Mouse (Mus musculus): ENCODE results near the gene Gm28051.
A peak's percentile ranks its signal among the peaks of the same experiment; 100 is the strongest.

The Gm28051 gene

DNA sequence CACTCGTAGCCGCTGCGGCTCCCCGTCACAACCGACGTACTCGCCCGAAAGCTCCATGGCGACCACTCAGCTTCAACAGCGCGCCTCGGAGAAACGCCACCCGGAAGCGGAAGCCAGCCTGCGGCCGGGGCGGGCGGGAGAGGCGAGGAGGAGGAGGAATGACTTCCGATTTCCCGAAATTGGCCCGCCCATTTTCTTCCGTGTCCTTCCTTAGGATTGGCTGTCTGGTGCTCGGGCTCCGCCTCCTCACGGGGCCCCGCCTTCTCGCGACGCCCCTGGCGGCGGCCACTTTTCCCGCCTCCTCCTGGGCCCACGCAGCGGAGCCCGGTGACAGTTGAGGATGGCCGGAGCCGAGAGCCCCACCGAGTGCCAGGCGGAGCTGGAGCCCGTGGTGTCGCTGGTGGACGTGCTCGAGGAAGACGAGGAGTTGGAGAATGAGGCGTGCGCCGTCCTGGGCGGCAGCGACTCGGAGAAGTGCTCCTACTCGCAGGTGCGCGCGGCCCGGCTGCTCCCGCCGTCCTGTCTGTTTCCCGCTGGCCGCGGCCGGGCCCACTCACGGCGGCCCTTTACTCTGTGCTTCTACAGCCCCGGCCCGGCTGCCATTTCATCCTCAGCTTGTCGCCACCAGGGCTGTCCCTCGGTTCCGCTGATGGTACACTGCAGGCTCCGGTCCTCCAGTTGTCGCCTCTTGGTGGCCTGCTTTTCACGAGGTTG, at the start of gene Gm28051, which contains the start of the genes Gon7 and Ubr7:
Gene Gm28051 (minus strand): TSS at position 77 of the 714 bp plus-strand sequence.
Gene Gon7 (minus strand): TSS at position 115 of the 714 bp plus-strand sequence.
Gene Ubr7 (plus strand): TSS at position 279 of the 714 bp plus-strand sequence.
- DNase-seq = peak; percentile 97

GRCm38 (mm10) chr12:102799528-102799927, 42.0 kb upstream of the Gm28051 start:
- no peak for DNase-seq

DNA sequence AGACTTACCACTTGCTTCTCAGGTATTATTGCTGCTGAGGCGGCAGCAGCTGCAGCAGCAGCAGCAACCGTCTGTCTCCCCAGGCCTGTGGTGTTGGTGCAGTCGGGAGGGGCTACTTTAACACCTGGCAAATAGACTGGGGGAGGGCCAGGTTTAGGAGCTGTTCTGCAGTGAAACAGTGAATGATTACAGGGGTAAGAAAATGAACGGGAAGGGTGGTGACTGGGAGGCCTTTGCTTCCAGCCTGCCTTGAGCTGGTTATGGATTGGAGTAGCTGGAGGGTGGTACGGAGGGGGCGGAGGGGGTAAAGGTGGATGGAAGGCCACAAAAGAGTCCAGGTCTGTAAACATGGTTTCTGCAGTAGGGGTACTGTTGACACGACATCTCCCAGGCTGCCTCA, 30.4 kb upstream of the Gm28051 start:
- DNase-seq = no peak

DNA sequence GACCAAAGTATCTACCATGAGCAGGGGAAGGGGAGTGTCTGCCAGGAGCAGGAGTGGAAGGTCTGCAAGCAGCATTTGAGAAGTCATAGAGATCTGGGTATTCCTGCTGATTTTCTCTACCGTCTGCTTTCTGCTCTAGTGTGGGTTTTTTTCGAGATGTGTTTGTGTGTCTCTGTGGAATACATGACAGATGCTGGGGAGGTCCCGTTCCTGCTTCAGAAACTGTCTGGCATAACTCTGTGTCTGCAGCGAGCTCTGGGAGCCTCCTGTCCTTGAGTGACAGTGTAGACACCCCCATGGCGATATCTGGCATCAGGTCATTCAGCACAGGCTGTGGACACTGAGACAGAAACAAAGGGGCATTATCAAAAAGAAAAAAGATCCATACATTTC, 28.0 kb upstream of the Gm28051 start:
- DNase-seq = no peak

- no peak for DNase-seq
Measured at GRCm38 (mm10) chr12:102784899-102785592, 27.5 kb upstream of the Gm28051 start.

DNA sequence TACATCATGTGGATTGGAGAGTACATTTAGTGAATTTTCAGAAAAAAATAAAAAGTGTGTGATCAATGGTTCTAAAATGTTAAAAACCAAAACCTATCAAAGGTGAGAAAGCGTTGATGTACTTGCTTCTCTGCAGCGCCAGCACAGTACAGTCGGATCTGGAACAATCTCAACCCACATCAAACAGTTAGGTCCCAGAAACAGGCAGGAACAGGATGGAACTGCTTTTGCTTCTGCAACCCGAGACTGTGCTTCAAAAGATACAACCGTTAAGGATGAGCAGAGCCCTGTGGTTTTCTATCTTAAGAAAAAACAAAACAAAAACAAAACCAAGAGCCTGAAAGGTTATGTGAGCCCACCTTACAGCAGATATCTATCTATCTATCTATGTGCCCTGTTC, 25.3 kb upstream of the Gm28051 start:
- DNase-seq = no peak

GRCm38 (mm10) chr12:102779452-102779851, 21.9 kb upstream of the Gm28051 start:
- peak in 1 of 2 experiments; percentile 15 for DNase-seq

DNA sequence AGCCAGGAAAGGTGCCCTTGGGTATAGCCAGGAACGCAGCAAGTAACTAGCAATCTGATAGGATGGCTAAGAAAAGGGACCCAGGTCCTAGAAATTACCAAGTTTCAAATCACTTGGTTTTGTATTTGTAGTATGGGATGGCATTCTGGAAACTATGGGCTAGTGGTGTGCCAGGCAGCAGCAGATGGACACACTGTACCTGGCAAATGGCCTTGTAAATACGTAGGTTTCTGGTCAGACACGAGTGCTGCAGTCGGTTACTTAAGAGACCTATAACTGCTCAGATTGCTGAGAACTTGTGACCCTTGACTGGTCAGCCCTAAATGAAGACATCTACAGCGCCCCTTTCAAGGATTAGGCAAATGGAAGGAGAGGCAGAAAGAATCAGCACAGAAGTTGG, 20.6 kb upstream of the Gm28051 start:
- DNase-seq = no peak

DNA sequence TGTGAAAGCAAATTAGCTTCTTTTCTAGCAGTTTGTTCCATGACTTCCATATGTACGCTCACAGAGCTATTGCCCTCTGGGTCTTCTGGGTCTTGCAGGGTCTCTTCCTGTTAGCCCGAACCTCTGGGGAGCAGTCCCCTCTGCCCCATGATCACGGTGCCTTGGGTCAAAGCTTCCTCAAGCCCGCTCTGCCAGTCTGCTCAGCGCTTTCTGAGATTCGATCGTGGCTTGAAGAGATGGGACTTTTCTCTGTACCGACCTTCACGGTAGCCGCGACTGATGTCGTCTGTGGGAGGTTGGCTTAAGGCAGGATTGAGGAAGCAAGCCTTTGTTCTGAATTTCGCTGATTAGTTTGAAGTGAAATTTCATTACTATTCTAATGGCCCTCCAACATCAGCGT, 18.5 kb upstream of the Gm28051 start:
- DNase-seq = no peak

DNA sequence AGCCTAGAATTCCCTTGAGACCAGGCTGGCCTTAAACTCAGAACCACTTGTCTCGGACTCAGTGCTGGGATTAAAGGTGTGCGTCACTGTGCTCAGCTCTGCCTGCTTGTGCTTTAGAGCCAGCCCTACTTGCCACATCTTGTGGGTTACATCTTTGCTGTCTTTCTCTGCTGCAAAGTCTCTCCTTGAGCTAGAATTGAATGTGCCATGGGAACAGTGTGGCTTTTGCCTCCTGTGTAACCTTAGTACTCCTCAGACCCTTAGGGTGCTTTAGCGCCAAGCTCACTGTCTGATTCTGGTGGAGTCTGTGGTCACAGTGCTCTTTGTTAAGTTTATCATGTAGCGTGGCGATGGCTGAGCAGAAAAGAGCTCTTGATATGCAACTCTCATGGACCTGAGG, 15.1 kb upstream of the Gm28051 start:
- no peak for DNase-seq

DNA sequence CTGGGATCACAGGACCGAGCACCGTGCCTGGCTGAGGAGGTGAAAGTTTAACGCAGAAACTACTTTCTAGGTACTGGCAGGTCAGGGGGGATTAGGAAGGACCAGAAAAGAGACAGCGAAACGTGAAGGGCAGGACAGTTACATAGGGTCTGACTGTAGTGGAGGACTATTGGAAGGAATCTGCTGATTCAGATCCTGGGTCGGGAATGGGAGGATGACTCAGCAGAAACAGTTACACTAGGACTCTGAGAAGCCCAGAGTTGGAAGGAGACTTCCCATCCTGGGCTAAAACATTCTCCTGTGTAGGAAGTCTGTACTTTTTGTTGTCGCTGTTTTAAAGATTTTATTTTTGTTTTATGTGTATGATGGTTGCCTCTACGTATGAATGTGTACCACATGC, 14.0 kb upstream of the Gm28051 start:
- no peak for DNase-seq

DNA sequence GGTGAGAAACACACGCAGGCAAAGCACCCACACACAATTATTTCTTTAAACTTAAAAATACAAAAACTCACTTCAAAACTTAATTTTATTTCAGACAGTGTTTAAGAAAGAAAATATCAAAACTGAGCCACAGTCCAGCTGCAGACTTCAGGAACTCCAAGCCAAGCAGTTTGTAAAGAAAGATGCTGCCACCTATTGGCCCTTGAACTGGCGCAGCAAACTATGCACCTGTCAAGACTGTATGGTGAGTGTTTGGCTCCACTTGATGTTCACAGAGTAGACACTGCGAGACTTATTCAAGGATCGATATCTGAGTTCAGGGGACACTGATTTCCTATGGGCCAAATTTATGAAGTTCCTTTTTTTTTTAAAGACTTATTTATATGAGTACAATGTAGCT, 11.4 kb upstream of the Gm28051 start:
- DNase-seq = peak in 1 of 2 experiments; percentile 28

DNA sequence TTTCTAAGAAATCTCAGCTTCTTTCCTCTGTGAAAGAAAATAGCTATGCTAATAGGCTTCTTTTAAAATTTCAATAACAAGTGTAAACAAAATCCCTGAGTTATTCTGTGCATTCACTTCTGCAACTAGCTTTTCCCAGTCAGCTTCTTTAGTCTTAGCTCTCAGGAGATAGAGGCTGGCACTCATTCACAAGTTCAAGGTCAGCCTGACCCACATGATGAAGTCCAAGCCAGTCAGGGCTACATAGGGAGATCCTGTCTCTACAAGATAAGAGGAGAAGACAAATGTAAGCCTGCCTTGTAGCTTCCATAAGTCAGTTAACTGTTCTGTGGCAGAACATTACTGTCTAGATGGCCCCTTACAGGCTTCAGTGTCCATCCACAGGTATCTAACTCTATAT, 6.1 kb upstream of the Gm28051 start:
- DNase-seq = no peak

DNA sequence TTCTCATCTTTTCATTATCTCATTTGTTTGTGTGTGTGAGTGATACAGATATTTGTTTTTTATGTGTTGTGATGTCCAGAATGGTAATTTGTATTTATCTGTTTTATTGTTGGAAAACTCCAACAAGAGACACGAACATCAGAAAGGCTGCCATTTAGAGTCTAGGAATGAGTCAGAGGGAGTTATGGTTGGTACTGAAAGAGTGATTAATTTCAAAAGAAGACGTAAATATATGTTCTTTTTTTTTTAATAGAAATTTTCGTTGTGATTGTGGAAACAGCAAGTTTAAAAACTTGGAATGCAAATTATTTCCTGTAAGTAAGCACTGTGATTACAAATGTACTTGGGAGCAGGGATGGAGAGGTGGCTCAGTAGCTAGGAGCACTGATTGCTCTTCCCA, 4.1 kb upstream of the Gm28051 start:
- DNase-seq = no peak

- DNase-seq = no peak
Measured at GRCm38 (mm10) chr12:102758936-102759335, 1.4 kb upstream of the Gm28051 start.

DNA sequence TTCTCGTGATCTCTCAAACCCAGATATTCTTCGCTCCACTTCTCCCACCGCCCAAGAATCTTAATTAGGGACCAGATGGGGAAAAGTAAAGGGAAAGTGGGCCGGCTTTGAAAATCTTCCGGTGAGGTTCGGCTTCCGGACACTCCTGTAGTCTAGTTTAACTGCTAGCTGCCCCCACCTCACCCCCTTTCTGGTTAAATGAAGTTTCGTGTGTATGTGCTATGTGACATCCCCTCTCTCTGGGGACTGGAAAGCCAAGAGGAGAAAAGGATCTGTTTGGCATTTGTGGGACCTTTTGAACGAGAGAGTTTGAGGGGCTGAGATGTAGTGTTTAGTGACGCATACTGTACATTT, 815 bp upstream of the Gm28051 start, which contains the start of gene Gm20604:
Gene Gm20604 (minus strand): TSS at position 270 of the 354 bp plus-strand sequence.
- no peak for DNase-seq

DNA sequence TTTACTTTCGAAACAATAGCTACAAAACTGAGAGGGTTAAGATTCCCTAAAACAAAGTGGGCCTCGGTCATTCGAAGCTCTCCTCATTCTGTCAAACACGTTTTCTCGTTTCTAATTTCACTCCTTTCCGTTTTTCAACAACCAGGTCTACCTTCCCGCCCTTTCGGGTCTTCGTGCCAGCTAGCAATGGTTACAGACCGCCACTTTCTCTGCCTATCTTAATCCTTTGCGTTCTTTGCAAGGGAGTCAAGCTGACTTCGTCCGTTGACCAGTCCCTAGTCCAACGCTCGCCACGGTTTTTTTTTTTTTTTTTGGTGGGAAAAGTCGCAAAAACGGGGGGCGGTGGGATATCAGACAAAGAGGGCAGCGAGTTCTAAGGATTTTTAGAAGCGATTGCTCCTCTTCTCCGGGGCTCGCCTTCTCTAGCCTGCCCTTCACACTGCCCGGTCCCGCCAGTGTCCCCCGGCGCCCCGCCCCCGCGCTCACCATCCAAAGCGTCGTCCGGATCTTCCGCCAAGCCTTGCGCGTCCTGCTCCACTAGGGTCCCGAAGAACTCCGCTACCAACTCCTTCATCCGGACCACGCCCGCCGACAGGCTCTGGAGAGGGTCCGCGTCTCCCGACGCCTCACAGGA, 393 bp downstream of the Gm28051 start:
- no peak for DNase-seq

DNA sequence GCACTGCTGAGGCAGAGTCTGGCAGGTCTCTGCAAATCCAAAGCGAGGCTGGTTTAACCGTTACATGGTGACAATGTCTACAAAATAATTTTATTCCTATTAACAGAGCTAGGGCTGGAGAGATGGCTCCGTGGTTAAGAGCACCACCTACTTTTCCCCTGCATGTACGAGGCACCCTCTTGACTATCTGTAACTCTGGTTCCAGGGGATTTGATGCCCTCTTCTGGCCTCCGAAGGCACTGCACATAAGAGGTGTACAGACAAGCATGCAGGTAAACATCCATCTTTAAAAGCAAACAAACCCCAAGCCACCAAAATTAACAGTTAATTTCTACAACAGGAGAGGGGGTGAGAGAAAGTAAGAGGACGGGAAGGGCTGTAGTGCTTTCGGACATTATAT, 1.3 kb downstream of the Gm28051 start:
- DNase-seq = peak in 1 of 2 experiments; percentile 44

DNA sequence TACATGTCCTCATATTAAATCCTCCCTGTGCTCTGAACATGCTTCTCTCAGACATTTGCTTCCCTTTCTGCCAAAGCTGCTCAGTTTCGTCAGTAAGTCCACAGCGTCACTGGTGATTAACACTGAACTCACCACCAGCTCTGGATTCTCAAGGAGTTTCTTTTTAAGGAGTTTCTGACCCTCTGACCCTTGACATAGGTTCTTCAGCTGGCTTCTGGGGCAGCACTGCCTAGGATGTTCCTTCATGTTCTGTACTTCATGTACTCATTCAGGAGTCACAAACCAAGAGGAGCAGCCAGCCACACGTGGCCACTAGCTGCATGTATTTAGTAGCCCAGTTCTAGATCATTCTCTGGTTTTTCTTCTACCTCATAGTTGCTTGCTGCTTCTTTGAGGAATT, 9.3 kb downstream of the Gm28051 start:
- DNase-seq = no peak

GRCm38 (mm10) chr12:102744839-102745238, 12.7 kb downstream of the Gm28051 start:
- no peak for DNase-seq

DNA sequence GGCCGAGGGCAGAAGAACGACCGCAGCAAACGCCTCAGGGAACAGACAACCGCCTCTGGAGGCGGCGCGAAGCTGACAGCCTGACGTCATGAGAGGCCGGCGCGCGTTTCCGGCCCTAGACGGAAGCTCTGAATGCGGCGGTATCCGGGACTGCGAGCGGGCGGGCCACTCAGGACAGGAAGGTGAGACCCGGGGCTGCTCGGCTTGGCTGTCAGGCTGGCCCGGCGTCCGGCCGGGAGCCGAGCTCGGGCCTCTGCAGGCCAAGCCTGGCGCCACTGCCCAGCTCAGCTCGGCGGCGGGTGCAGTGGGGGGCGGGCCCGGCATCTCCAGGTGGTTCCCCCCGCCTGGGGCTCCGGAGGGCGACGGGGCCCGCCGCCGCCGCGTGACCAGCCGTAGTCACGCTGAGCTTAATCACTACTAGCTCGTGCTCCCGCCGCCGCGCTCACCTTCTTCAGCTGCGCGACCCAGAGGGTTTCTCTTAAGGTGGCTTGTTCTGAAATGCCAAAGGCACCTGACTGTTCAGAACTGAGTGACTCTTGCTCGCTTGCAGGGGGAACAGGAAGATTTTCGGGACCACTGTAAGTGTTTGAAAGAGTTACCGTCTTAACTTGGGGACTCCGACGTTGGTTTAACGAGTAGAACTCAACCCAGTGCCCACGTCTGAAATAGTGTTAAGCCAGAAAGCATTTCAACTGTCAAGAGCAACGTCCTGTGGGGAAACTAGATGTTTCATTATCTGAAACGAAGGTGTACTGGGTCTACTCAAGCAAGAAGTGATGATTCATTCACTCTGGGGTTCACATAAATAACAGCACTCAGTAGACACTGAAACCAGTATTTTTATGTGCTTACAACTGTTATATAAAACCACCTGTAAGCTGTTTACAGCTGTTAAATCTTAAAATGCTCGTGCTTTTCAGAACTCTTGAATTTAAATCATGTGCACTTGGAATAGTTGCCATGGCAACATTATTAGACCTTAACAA, 13.7 kb downstream of the Gm28051 start, which contains the start of the genes Moap1 and Tmem251:
Gene Moap1 (minus strand): TSS at position 73 of the 986 bp plus-strand sequence.
Gene Tmem251 (plus strand): TSS at position 174 of the 986 bp plus-strand sequence.
- DNase-seq = peak; percentile 87 to 92

GRCm38 (mm10) chr12:102743036-102743588, 14.5 kb downstream of the Gm28051 start:
- DNase-seq = no peak

Data from kidney, adult 8-10 months (tissue).